Mouse (Mus musculus): ENCODE data around the gene Ep300.
"Not testable (repeated sequence)": the region's sequence is repeated elsewhere in the genome, so short reads cannot be mapped to it uniquely, and the experiment has no call there.

The Ep300 gene

GRCm38 (mm10) chr15:81598742-81599141 lies 13.6 kb downstream of the Ep300 start:
- DNase-seq, result not testable (repeated sequence)

- DNase-seq, result no peak
These were observed 20.1 kb downstream of the Ep300 start for GRCm38 (mm10) chr15:81605241-81605640.

- no peak for DNase-seq
These were observed 21.5 kb downstream of the Ep300 start for GRCm38 (mm10) chr15:81606634-81607033.

- DNase-seq, result no peak
These were observed 64.6 kb downstream of the Ep300 start for GRCm38 (mm10) chr15:81649516-81650455.

- DNase-seq, result peak; percentile 22
These were observed 65.5 kb downstream of the Ep300 start for GRCm38 (mm10) chr15:81650636-81651035.

GRCm38 (mm10) chr15:81661701-81662100 lies 76.5 kb downstream of the Ep300 start:
- DNase-seq, result no peak

GRCm38 (mm10) chr15:81663281-81663680 lies 78.1 kb downstream of the Ep300 start:
- DNase-seq, result no peak

- DNase-seq, result peak; percentile 90
These were observed 78.8 kb downstream of the Ep300 start, which contains the start of gene L3mbtl2 for GRCm38 (mm10) chr15:81663697-81664561. Gene L3mbtl2, plus strand, starts transcription at chr15:81663889.

- no peak for DNase-seq
These were observed 81.8 kb downstream of the Ep300 start for GRCm38 (mm10) chr15:81666957-81667356.

- DNase-seq, result peak; percentile 48
These were observed 85.1 kb downstream of the Ep300 start for GRCm38 (mm10) chr15:81670231-81670640.

- DNase-seq, result no peak
These were observed 91.5 kb downstream of the Ep300 start for GRCm38 (mm10) chr15:81676637-81677036.

GRCm38 (mm10) chr15:81680301-81680805 lies 95.2 kb downstream of the Ep300 start:
- DNase-seq, result no peak

- no peak for DNase-seq
These were observed 108.3 kb downstream of the Ep300 start for GRCm38 (mm10) chr15:81693366-81693966.

GRCm38 (mm10) chr15:81693967-81694881 lies 109.1 kb downstream of the Ep300 start:
- peak; percentile 79 for DNase-seq

- DNase-seq, result no peak
These were observed 109.7 kb downstream of the Ep300 start for GRCm38 (mm10) chr15:81694891-81695290.

GRCm38 (mm10) chr15:81697175-81697574 lies 112.0 kb downstream of the Ep300 start, which contains the start of gene Chadl:
Gene Chadl, minus strand, starts transcription at chr15:81697287.
- peak; percentile 48 for DNase-seq

- DNase-seq, result no peak
These were observed 112.7 kb downstream of the Ep300 start for GRCm38 (mm10) chr15:81697847-81698246.

GRCm38 (mm10) chr15:81698532-81698931 lies 113.4 kb downstream of the Ep300 start:
- DNase-seq, result no peak

GRCm38 (mm10) chr15:81700161-81700560 lies 115.0 kb downstream of the Ep300 start:
- no peak for DNase-seq

- DNase-seq, result no peak
These were observed 115.5 kb downstream of the Ep300 start for GRCm38 (mm10) chr15:81700601-81701000.

GRCm38 (mm10) chr15:81701350-81701749 lies 116.2 kb downstream of the Ep300 start:
- not testable (repeated sequence) for DNase-seq

Data from right cerebral cortex, postnatal 4 days (tissue).